ENCODE assay signal across 20 mouse cellular contexts in genomic region chr16:20475335-20475734, GRCm38 (mm10). TPM values are rescaled to one million over a fixed set of nuclear protein-coding genes. Genes with fewer than 3 reads are reported as not detected.
DNase-seq lines count a peak whose midpoint lies in the region; ATAC-seq and TF ChIP-seq lines count a peak whose summit lies in the region.
"Had no signal": no experiment of that assay in that cellular context is flagged by ENCODE, and none has a peak within 500 bp of the region (broad histone marks: within the 10 kb centered on the region; RNA-seq: fewer than 3 reads in every experiment).

No protein-coding gene starts in this region.

- TF ChIP-seq POLR2A in ES-Bruce4 (IDR thresholded peaks at IDR 0.05; ENCODE audit: insufficient read depth, low read length): no peak

- TF ChIP-seq EP300 in ES-Bruce4 (IDR thresholded peaks at IDR 0.05; ENCODE audit: insufficient read depth, low read depth, low read length): peak; percentile 90

- peaks cover 2% of the 10 kb centered on the region for H3K4me1 ChIP-seq in ES-Bruce4 (ENCODE audit: control insufficient read depth, insufficient read depth, low read length)
- H3K4me1 ChIP-seq in midbrain, embryonic 15.5 days: no peaks in the 10 kb centered on the region
- peaks cover 10% of the 10 kb centered on the region; the same call in 1 of the 2 replicates for H3K4me1 ChIP-seq in kidney, embryonic 15.5 days
- H3K4me1 ChIP-seq: forebrain, embryonic 13.5 days; hindbrain, embryonic 15.5 days had no signal

- no peak for TF ChIP-seq CTCF in ES-Bruce4 (IDR thresholded peaks at IDR 0.05; ENCODE audit: low read depth, low read length)

- ATAC-seq in midbrain, embryonic 15.5 days (replicated peaks): no peak
- no peak for ATAC-seq in kidney, embryonic 15.5 days (replicated peaks; ENCODE audit: low FRiP score)
- ATAC-seq: activated CD4-positive, CD25-positive, alpha-beta regulatory T cell, adult 4 months; forebrain, embryonic 13.5 days; forebrain, postnatal 0 days had no signal

- peak overlapping the region; percentile 12; the same call in 1 of the 2 replicates for H3K9ac ChIP-seq in ES-Bruce4 (ENCODE audit: low read depth, poor library complexity, severe bottlenecking)
- H3K9ac ChIP-seq in midbrain, embryonic 15.5 days: no peak overlapping the region
- no peak overlapping the region for H3K9ac ChIP-seq in kidney, embryonic 15.5 days
- H3K9ac ChIP-seq: forebrain, embryonic 13.5 days; forebrain, postnatal 0 days; heart, embryonic 12.5 days; hindbrain, embryonic 15.5 days had no signal

- WGBS in midbrain, embryonic 15.5 days: 77% methylated on average over 1 of the region's 1 CpGs
- WGBS in kidney, embryonic 15.5 days: 93% methylated on average over 1 of the region's 1 CpGs

- H3K9me3 ChIP-seq in ES-Bruce4 (replicated peaks; ENCODE audit: control insufficient read depth, insufficient read depth, low read length, poor library complexity, severe bottlenecking): 0 out of 2 replicates have a peak, but pooled peaks cover 4% of the 10 kb centered on the region
- no peaks in the 10 kb centered on the region for H3K9me3 ChIP-seq in midbrain, embryonic 15.5 days
- no peaks in the 10 kb centered on the region for H3K9me3 ChIP-seq in kidney, embryonic 15.5 days (replicated peaks)
- H3K9me3 ChIP-seq: embryonic facial prominence, embryonic 10.5 days; forebrain, embryonic 13.5 days; G1E; heart, embryonic 12.5 days; hindbrain, embryonic 15.5 days had no signal

- H3K27me3 ChIP-seq in ES-Bruce4 (ENCODE audit: control insufficient read depth, insufficient read depth, low read length, poor library complexity, severe bottlenecking): no peaks in the 10 kb centered on the region
- H3K27me3 ChIP-seq in midbrain, embryonic 15.5 days (replicated peaks): no peaks in the 10 kb centered on the region
- no peaks in the 10 kb centered on the region for H3K27me3 ChIP-seq in kidney, embryonic 15.5 days
- H3K27me3 ChIP-seq: forebrain, embryonic 13.5 days; heart, embryonic 12.5 days; hindbrain, embryonic 15.5 days had no signal

- H3K4me2 ChIP-seq in midbrain, embryonic 15.5 days: no peak overlapping the region
- no peak overlapping the region for H3K4me2 ChIP-seq in kidney, embryonic 15.5 days
- H3K4me2 ChIP-seq: forebrain, embryonic 13.5 days; heart, embryonic 12.5 days; hindbrain, embryonic 15.5 days had no signal

- peak overlapping the region; percentile 97 for H3K27ac ChIP-seq in ES-Bruce4 (ENCODE audit: insufficient read depth, low read length)
- no peak overlapping the region for H3K27ac ChIP-seq in midbrain, embryonic 15.5 days
- H3K27ac ChIP-seq in kidney, embryonic 15.5 days: no peak overlapping the region
- H3K27ac ChIP-seq: embryonic facial prominence, embryonic 10.5 days; forebrain, embryonic 13.5 days; hindbrain, embryonic 15.5 days had no signal

- DNase-seq in lung, adult 18-20 months: peak; percentile 12 to 23
- no peak for DNase-seq in lung, postnatal 10 days
- DNase-seq in R1 (ENCODE audit: low read depth, low spot score): peak; percentile 80
- DNase-seq in yolk sac, embryonic 10.5 days (ENCODE audit: low spot score): peak; percentile 73
- DNase-seq: adrenal gland, postnatal 14 days; cerebellum, adult 11-12 months; cerebellum, adult 9-10 months; cerebellum, postnatal 36 days; forebrain, postnatal 0 days; gastrocnemius, postnatal 14 days; heart, postnatal 36 days had no signal

- H3K4me3 ChIP-seq in ES-Bruce4 (ENCODE audit: low read depth, low read length): no peak overlapping the region
- no peak overlapping the region for H3K4me3 ChIP-seq in midbrain, embryonic 15.5 days
- H3K4me3 ChIP-seq in kidney, embryonic 15.5 days (replicated peaks): no peak overlapping the region
- H3K4me3 ChIP-seq: embryonic facial prominence, embryonic 10.5 days; forebrain, embryonic 13.5 days; heart, embryonic 12.5 days; hindbrain, embryonic 15.5 days had no signal

- no peaks in the 10 kb centered on the region for H3K36me3 ChIP-seq in ES-Bruce4 (ENCODE audit: control insufficient read depth, insufficient read depth, low read length, poor library complexity, severe bottlenecking)
- no peaks in the 10 kb centered on the region for H3K36me3 ChIP-seq in midbrain, embryonic 15.5 days (replicated peaks)
- no peaks in the 10 kb centered on the region for H3K36me3 ChIP-seq in kidney, embryonic 15.5 days
- H3K36me3 ChIP-seq: embryonic facial prominence, embryonic 10.5 days; G1E; heart, embryonic 12.5 days; hindbrain, embryonic 15.5 days had no signal

RNA-seq across cellular contexts. Expression of gene Eif2b5, which starts 23.3 kb away (rescaled TPM):
- polyA plus RNA-seq in ES-Bruce4 (2011; ENCODE audit: insufficient read depth, insufficient read length, low read depth, missing spikeins): 86.6 and 94.0 TPM in 2 replicates
- 96.2 and 100 TPM in 2 replicates for polyA plus RNA-seq in midbrain, embryonic 15.5 days (2015; fragmentation: Nextera tagmentation; extraction: Ambion mirVana)
- 108 and 121 TPM in 2 replicates for polyA plus RNA-seq in kidney, embryonic 15.5 days (2015; fragmentation: Nextera tagmentation; extraction: Ambion mirVana)

RNA-seq across cellular contexts. Expression of gene Dvl3, which starts 41.4 kb away (rescaled TPM):
- polyA plus RNA-seq in ES-Bruce4 (2011; ENCODE audit: insufficient read depth, insufficient read length, low read depth, missing spikeins): 37.9 and 38.8 TPM in 2 replicates
- 42.0 and 43.8 TPM in 2 replicates for polyA plus RNA-seq in midbrain, embryonic 15.5 days (2015; fragmentation: Nextera tagmentation; extraction: Ambion mirVana)
- polyA plus RNA-seq in kidney, embryonic 15.5 days (2015; fragmentation: Nextera tagmentation; extraction: Ambion mirVana): 25.0 and 27.9 TPM in 2 replicates

RNA-seq across cellular contexts. Expression of gene Abcc5, which starts 49.1 kb away (rescaled TPM):
- 85.0 and 89.5 TPM in 2 replicates for polyA plus RNA-seq in ES-Bruce4 (2011; ENCODE audit: insufficient read depth, insufficient read length, low read depth, missing spikeins)
- 165 and 182 TPM in 2 replicates for polyA plus RNA-seq in midbrain, embryonic 15.5 days (2015; fragmentation: Nextera tagmentation; extraction: Ambion mirVana)
- 56.1 and 63.1 TPM in 2 replicates for polyA plus RNA-seq in kidney, embryonic 15.5 days (2015; fragmentation: Nextera tagmentation; extraction: Ambion mirVana)

RNA-seq across cellular contexts. Expression of gene Ap2m1, which starts 59.9 kb away (rescaled TPM):
- 282 and 298 TPM in 2 replicates for polyA plus RNA-seq in ES-Bruce4 (2011; ENCODE audit: insufficient read depth, insufficient read length, low read depth, missing spikeins)
- 1,259 and 1,287 TPM in 2 replicates for polyA plus RNA-seq in midbrain, embryonic 15.5 days (2015; fragmentation: Nextera tagmentation; extraction: Ambion mirVana)
- polyA plus RNA-seq in kidney, embryonic 15.5 days (2015; fragmentation: Nextera tagmentation; extraction: Ambion mirVana): 633 and 651 TPM in 2 replicates
